Mouse (Mus musculus): ENCODE measurements around the gene Mterf1a. TPM values are rescaled to one million over a fixed set of nuclear protein-coding genes. Genes with fewer than 3 reads are reported as not detected.

The Mterf1a gene
- 10.5 TPM for total RNA-seq (2023)

DNA sequence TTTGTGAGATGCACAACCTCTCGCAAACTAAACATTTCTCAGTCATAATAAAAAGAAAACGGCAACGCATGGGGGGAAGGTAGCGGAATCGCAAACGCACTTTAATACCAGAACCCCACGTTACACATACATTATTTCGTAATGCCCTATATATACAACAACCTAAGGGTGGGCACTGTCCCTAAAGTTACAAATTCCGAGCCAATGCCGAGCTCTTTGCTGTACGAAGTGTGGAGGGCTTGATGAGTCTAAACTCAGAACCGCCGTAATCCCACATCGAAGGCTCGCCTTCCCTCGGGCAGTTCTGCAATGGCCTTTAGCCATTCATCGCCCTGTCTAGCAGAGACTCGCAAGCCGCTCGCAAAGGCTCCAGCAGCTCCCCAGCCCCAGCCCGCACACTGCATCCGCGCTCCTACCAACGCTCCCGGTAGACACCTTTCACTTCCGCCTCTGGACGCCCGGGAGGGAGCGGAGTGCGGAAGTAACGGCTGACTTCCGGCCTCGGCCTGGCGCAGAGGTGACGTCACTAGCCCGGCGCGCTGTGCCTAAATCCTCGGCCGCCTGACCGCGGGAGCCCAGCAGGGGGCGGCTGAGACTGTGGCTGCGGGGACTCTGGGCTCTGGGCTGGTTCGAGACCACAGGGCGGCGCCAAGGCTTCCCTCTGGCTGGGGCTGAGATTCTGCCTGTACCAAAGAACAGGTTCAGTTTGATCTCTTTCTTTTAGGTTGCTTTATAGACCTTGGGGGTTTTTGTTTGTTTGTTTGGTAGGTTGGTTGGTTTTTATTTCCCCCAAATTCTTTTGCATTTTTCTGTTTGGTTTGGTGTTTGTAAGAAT lies at the start of gene Mterf1a:
Gene Mterf1a (minus strand): TSS at position 475 of the 835 bp plus-strand sequence.

DNA sequence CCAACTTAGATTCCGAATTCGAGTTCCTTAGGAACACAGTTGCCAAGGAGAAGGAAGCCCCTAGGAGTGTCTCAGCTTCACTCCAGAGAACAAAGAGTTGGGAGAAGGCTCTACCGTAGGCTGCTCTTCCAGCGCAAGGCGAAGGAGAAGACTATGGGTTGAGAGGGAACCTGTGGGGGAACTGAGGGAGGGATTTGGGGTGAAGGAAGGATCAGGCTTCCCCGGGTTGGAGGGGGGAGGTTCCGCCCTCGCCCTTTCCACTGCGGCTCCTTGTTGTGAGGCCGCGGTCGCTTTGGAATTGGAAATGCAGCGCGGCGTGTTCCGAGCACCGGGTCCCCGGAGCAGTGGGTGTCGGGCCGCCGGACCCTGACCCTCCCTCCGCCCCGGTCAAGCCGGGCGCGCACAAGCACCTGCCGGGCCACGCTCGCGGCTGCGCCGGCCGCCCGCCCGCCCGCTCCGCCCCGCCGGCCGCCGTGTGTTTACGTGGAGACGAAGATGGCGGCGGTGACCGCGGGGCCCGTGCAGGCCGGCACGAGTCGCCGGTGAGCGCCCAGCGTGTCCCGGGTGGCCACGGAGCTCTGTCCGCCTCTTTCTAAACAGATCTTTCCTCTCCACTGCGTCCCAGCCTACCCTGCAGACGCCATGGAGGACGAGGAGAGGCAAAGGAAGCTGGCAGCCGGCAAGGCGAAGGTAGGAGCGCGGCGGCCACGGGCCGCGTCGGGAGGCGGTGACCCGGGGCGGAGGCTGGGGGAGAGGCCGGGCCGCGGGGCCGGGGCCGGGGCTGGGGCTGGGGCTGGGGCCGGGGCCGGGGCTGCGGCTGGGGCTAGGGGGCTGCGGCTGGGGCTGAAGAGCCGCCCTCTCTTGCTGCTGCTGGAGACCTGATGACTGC lies 34.3 kb upstream of the Mterf1a start, which contains the start of gene Akap9:
Gene Akap9 (plus strand): TSS at position 254 of the 889 bp plus-strand sequence.

DNA sequence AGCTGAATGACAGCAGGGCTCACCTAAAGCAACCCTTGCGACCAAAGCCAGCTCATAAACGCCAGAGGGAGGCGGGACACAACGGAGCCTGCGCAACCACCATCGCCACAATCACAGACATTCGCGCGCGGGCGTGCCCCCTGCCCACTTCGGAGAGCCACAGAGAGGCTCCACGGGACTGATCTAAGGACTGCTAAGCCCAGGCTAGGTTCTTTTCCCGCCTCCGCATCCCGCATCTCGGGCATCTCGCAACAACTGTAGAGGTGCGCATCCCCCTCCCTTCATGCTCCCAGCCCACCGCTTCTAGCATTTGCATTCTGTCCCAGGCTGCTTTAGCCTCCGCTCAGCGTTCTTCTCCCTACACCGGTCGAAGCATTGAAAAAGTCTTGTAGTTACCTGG lies 48.7 kb downstream of the Mterf1a start, which contains the start of gene Lrrd1:
Gene Lrrd1 (plus strand): TSS at position 148 of the 400 bp plus-strand sequence.

Other genes starting within 250 kb of the Mterf1a start
- not detected for gene Tmbim7, start 242.8 kb downstream of the Mterf1a start, total RNA-seq (2023)
- gene Gatad1, start 236.7 kb downstream of the Mterf1a start, total RNA-seq (2023), result 36.0 TPM
- 95.3 TPM for gene Ankib1, start 91.0 kb downstream of the Mterf1a start, total RNA-seq (2023)
- 84.8 TPM for gene Krit1, start 90.7 kb downstream of the Mterf1a start, total RNA-seq (2023)
- gene Lrrd1, start 48.8 kb downstream of the Mterf1a start, total RNA-seq (2023), result 0.15 TPM
- 98.9 TPM for gene Akap9, start 34.1 kb upstream of the Mterf1a start, total RNA-seq (2023)
- gene Cyp51, start 210.8 kb upstream of the Mterf1a start, total RNA-seq (2023), result 28.0 TPM